Mouse (Mus musculus): ENCODE data around the gene Phldb3.

DNA sequence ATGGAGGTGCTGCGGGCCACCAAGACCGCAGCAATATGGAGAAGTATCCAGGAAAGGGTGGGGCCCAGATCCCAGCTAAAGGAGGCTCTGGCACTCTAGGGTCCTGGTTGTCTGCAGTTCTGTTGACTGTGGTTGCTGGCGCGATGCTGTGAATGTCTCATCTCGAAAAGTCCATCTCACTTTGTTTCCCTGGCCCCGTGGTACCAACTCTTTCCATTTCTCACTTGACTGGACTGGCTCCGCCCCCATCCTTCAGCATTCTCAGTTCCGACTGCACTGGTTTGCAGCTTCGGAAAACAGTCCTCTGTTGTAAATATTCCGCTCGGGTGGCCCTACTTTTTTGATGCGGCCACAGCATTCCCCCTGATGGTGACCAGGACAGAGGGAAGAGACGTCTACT lies 29.9 kb downstream of the Phldb3 start:
- TF ChIP-seq CTCF (conservative IDR thresholded peaks at IDR 0.05; ENCODE audit: low read length) (no peak), NANOG (IDR thresholded peaks at IDR 0.05; ENCODE audit: borderline replicate concordance, low read length) (no peak)
